Mouse (Mus musculus) urinary bladder, adult 18-20 months (tissue): ENCODE data around the gene Gm17617.
"Not testable (repeated sequence)": the region's sequence is repeated elsewhere in the genome, so short reads cannot be mapped to it uniquely, and the experiment has no call there.

Experiments
- DNase-seq, 2 experiments: peaks; one replicate each; pipeline ENCODE4 v3.0.0; 2022; ENCODE audit warnings: low spot score in 2 of 2, mixed read lengths in 2 of 2

The Gm17617 gene

DNA sequence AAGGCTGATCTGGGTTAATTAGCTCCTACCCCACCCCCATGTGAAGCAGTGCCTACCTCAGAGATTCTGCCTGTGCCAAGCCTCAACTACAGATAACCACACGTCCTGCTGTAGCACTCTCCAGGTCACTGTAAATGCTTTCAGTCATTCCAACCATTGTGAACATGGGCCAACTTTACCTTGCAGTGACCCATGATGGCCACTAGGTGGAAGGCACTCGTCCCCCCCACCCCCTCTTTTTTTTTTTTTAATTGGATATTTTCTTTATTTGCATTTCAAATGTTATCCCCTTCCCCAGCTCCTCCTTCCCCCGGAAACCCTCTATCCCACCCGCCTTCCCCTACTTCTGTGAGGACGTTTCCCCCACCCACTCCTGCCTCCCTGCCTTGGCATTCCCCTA is 2.0 kb upstream of the Gm17617 start:
- no peak for DNase-seq

DNA sequence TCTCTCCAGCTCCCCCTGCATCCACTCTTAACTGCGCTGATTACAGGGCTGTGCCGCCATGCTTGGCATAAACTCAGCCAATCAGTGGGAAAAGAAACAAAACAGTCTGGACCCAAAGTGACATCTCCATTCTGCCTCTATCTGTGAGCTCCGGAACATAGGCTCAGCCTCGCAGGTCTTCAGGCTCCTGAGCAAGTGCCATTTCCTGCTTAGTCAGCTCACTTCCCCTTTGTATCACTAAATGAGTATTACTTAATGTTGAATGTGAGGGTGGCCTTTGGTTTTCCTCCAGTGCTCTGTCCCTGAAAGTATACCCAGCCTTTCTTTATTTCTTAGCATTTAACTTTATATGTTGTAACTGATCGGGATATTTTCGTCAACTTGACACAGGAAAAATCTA is 8.4 kb downstream of the Gm17617 start:
- DNase-seq = no peak

DNA sequence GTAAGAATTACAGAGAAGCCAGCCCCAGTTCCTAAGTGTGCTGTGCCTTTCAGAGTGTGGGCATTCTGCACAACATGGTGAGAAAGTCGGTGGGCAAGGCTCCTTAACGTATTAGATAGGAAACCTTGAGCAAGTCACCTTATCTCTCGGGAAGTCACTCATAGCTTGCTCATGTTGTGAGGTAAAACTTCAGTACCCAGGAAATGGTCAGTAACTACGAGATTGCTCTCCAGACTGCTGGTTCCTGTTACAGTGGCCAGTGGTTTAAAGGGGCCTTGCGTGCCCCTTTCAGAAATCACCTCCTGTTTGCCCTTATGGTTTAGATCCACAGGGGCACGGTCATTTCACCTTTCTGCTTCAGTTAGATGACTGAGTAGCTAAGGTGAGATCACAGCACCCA is 19.0 kb downstream of the Gm17617 start:
- no peak for DNase-seq

DNA sequence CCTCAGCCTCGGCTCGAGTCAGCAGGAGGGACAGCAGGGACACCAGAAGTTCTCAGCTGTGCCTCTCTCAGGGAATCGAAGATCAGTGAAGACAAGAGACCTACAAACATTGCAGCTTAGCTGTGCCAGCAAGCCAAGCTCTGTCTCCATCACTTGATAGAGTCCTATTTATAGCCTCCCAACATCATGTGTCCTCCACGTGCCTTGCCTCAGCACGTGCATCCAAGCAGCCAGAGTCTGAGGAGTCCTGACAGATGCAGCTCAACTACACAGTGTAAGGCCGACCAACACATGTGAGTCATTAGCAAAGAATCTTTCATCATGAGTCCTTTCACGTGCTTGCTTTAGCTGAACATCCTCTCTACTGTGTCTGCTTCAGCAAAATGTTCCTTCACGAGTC is 25.7 kb downstream of the Gm17617 start:
- DNase-seq = no peak

DNA sequence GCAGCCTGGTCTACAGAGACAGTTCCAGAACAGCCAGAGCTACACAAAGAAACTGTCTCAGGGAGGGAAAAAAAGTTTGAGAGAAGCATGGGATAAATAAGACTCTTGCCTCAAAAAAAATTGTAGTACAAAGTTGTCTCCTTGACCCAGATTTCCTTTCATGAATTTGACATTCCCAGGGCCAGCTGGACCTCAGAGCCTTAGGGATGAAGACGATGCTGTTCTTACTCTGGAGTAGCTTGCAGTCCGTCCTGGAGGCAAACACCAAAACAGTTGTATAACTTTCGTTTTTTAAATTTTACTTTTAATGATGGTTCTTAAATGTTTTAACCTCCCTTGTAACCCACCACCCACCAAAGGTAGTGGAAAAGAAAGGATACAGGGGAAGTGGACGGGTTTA is 26.2 kb downstream of the Gm17617 start:
- no peak for DNase-seq

DNA sequence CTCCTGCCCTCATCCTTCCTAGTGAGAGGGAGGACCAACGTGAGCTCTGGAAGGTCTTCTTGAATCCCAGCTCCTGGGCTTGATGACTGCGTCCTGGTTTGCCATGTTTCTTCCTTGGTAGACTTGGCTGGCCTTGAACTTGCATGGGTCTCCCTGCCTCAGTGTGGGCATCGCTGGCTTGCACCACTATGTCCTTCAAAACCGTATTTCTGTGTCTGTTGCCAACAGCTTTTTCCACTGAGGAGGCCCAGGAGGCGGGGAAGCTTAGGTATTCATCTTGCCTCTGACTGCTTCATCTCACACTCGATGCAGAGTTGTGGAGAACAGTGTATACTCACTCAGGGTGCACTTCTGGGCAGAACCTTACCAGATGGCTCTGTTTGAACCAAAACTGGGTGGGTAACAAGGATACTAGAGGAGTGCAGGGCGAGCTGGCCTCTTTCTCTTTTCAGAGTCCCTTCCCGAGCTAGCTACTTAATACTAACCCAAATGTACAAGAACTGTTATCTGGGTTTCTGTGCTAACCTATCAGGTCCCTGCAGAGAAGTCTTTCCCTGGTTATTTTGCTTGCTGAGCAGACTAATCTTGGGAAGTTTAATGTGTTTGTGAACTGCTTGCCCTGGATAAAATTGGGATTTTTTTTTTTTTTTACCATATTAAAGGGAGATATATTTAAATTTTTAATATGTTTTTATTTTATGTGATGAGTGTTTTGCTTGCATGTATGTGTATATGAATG is 27.2 kb downstream of the Gm17617 start:
- no peak for DNase-seq

DNA sequence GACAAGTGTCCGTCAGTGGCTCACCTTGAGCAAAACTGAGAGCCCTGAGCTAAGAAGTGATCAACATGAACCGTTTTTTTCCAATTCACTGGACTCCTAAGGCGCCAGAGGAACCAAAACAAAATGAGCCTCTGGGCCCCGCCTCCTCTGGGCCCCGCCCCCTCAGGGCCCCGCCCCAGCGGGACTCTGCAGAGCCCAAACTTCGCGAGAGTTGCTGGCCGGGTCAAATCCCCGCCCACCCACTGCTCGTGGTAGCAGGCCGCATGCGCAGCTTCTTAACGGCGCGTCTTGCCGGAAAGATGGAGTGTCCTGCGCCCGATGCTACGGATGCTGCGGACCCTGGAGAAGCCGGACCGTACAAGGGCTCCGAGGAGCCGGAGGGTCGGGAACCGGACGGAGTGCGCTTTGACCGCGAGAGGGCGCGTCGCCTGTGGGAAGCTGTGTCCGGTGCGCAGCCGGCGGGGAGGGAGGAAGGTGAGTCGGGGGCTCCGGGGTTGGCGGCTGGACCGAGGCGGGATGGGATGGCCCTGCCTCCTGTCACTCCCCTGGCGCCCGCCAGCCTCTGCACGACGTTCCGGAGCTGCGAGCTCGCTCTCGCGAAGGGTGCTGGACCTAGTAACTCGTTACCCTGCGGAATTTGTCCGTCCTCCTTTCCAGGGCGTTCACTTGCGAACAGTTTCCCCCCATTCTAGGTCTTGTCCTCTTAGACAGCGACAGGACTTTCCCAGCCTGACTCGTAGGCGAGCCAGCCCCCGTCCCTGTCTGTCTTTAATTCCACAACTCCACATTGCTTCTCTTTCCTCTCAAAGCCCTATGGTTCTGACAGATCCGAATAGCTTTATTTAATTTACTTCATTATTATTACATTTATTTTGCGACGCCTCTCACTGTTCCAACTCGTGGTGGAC is 28.0 kb downstream of the Gm17617 start, which contains the start of gene Zfp346:
Gene Zfp346, plus strand, starts transcription at position 267 of the 908 bp plus-strand sequence.
- peak; percentile 95 to 98 for DNase-seq

DNA sequence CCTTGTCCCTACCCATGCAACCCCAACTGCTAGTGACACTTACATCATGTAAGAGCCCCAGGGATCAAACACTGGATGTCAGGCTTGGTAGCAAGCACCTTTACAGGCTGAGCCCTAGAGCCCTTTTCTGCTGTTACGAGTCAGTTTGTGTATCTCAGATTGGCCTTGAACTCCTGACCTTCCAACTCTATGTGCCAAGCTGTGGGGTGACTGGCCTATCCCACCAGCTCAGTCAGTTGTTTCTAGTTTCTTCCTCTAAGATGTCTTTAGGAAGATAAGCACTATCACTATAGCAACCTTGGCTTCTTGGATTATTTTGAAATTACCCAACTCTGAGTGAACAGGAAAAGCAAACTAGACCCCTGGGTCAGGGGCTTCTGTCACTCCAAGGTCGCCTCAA is 30.0 kb downstream of the Gm17617 start:
- DNase-seq = no peak

DNA sequence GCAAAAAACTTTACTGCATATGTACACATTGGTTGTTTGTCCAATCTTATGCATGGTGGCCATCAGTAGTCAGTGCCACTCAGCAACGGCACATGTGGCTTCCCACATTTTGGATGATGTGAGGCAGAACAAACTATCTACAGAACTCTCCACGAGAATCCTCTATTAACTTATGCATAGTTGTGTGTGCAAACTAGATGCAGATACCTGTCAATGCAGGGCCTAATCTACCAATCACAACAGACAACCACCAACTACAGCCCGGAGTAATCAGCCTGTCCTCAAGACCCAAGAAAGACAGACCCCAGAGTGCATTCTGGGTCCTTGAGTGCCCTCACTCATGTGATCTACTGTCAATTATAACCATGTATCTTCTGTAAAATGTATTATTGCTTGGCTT is 31.0 kb downstream of the Gm17617 start:
- DNase-seq = no peak

DNA sequence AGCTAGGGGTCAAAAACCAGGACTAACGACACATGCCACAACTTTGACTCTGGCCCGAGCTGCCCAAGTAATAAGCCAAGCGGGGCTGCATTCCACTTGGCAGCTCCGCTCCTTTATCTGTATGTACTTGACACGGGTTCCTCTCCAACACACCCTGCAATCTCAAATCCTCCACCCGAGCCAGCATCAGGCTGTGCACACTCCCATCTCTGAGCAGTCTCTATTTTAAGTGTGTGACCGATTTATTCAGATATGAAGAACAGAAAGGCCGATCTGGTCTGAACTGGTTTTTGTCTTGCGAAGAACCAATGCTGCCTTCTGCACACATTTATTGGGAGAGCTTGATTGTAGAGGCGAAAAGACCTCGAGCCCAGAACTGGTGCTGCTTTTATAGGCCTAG is 31.7 kb downstream of the Gm17617 start:
- no peak for DNase-seq

DNA sequence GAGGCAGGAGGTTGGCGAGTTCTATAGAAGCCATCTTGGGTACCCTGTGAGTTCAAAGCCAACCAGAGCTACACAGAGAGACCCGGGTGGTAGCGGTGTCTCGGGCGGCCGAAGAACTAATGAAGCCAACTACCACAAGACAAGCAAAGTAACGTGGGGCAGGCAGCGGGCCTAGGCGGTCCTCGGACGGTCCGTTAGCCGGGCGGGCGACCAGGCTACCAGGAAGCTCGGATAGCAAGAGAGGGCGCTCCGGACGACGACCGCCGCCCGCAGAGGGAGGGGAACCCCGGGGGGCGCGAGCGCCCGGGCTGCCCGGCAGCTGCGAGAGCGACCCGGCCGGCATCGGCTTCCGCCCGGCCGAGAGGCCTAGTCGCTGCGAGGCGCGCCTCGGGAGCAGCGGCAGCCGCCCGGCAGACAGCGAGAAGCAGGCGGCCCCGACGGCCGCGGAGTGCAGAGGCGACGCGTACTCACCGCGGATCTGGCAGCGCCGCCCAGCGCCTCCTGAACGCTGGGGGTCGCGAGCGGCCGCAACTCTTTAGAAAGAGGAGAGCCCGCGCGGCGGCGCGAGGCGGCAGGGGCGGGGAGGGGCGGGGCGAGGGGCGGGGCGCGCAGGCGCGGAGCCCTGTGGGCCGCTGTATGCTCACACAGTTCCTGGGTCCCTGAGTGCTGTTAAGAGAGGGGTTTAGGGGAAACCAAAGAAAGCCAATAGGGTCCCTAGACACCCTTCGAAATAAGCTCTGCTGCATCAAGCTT is 33.4 kb downstream of the Gm17617 start, which contains the start of gene Uimc1:
Gene Uimc1, minus strand, starts transcription at position 575 of the 753 bp plus-strand sequence.
- peak; percentile 71 to 76 for DNase-seq

DNA sequence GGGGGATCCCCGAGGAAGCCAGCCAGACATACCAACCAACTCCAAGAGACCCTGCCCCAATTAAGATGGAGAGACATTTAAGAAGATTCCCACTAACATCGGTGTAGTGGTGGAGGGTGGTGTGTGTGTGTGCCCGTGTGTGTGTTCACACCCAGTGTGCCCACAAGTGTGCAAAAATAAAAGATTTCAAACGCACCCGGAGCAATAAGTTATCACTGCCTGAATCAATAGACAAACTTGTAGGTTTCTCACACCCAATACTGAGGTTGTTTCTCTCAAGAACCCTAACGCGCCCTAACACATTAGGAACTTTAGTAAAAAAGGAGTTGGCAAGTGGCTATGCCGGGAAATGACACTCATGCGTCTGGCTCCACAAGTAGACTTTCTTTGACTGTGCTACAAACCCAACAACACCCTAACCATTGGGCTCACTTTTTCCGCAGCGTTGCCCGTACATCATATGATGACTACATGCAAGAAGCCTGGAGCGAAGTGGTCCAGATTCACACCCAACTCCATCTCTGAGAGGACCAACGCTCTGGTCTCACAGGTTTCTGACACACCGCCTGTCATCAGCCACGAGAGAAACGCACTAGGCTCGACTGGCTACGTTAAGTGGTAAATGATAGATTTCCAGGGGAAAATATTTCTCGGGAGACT is 34.2 kb downstream of the Gm17617 start:
- peak in 1 of 2 experiments; percentile 33 for DNase-seq

DNA sequence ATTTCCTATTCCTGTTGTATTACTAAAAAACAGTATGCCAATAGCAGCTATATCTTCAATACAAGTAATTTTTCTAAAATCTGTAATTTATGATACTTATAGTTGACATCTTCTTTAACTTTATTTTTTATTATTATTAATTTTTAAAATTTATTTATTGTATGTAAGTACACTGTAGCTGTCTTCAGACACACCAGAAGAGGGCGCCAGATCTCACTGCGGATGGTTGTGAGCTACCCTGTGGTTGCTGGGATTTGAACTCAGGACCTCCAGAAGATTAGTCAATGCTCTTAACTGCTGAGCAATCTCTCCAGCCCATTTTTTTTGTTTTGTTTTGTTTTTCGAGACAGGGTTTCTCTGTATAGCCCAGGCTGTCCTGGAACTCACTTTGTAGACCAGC is 35.5 kb downstream of the Gm17617 start:
- not testable (repeated sequence) for DNase-seq

DNA sequence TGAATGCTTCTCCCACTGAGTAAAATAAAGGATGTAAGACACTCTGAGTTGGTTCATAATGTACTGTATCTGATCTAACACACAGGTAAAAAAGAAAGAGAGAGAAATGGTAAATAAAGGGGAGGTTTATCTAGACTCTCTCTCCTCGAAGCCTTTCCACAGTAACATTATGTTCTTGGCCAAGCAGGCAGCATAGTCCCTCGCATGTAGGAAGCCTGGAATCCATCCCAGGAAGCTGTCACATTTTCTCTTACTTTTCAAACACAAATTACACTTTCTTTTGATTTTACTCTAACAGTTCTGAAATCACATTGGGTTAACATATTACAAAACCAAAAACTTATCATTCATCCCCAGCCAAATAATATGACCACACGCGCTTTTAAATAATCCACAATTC is 40.8 kb downstream of the Gm17617 start:
- no peak for DNase-seq
